Mouse (Mus musculus) fibroblast of lung, adult 2 months (primary cell): ENCODE results near the gene Ifi206.

Experiments
- DNase-seq: peaks from one replicate; pipeline ENCODE4 v3.0.0-alpha.2; 2011; ENCODE audit warnings: low read depth

Gene Ifi206

GRCm38 (mm10) chr1:173418936-173419621 lies 71.8 kb downstream of the Ifi206 start:
- DNase-seq: no peak

DNA sequence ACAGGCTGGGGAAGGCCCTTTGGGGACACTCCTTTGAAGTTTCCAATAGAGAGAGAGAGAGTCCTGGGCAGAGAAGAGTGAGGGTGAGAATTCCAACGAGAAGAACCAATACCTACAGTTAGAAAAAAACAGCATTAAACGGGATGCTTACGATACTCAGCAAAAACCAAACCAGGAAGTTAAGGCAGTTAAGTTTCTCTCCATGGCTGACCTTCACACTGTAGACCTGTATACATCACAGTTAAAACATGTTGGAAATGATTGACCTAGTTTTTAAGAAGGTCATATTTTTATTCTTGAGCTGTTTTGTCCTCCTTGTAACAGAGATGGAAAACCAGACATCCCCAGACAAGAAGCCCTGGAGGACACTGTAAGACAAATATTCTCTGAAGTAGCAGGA lies 72.3 kb downstream of the Ifi206 start:
- no peak for DNase-seq
